Mouse (Mus musculus): ENCODE data around the gene Apol7e. TPM values are rescaled to one million over a fixed set of nuclear protein-coding genes. Genes with fewer than 3 reads are reported as not detected.

The Apol7e gene
- polyA plus RNA-seq, 1 experiment = not detected

DNA sequence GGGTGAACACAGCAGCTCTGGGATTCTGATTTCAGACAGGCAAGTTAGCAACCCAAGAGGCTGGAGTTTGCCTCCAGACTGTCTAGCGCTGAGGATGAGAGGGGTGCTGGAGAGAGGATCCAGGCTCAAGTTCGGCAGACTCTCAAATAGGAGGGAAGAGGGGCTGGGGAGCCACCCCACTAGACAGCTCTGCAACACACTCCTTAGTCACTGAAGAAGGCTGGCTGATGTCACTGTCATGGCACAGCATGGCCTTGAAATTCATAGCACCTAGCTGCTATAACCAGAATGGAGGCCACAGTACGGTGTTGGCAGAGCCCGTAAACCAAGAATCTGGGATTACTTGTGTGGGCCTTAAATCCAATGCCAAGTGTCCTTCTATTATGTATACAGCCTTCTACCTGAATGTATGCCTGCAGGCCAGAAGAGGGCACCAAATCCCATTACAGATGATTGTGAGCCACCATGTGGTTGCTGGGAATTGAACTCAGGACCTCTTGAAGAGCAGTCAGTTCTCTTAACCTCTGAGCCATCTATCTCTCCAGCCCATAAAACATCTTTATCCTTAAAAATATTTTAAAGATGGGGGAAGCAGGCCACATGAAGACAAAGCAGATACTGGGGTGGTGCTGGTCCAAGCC lies 59.0 kb downstream of the Apol7e start:
- TF ChIP-seq CEBPB (IDR thresholded peaks at IDR 0.05; ENCODE audit: low read depth) = no peak
- TF ChIP-seq MAX (IDR thresholded peaks at IDR 0.05) = no peak
- no peak for TF ChIP-seq MYOD1 (IDR thresholded peaks at IDR 0.05; ENCODE audit: control insufficient read depth, insufficient read length, low read depth)
- H3ac ChIP-seq (ENCODE audit: control insufficient read depth, insufficient read length, low read depth) = no peak overlapping the region
- no peak overlapping the region for H3K4me3 ChIP-seq (ENCODE audit: insufficient read depth, poor library complexity, severe bottlenecking)
- H3K79me2 ChIP-seq (ENCODE audit: control insufficient read depth, insufficient read depth) = no peaks in the 10 kb centered on the region
- no peaks in the 10 kb centered on the region for H3K79me3 ChIP-seq (ENCODE audit: low read depth)
- no peaks in the 10 kb centered on the region for H3K27me3 ChIP-seq (ENCODE audit: control insufficient read depth, insufficient read depth, insufficient read length)
- H3K36me3 ChIP-seq (ENCODE audit: control insufficient read depth, insufficient read depth) = peaks cover 37% of the 10 kb centered on the region

DNA sequence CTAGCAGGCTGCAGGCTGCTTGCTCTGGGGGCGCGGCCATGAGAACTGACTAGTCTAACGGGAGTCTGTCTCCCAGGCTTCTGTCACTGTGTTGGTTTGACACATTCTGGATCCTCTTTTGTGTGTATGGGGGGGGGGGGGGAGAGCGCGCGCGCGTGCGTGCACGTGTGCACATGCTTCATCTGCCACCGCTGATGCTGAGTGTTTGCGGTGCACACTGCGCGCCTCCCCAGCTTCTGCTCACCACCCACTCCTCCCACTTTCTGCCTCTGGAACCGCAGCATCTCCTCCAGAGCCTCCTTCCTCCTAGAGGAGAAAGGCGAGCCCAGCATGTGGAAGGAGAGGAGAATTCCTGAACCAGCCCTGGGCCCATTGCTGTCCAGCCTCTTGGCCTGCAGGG lies 61.4 kb downstream of the Apol7e start:
- Histone ChIP-seq H3ac (ENCODE audit: control insufficient read depth, insufficient read length, low read depth) (no peak overlapping the region), H3K4me3 (ENCODE audit: insufficient read depth, poor library complexity, severe bottlenecking) (no peak overlapping the region), H3K36me3 (ENCODE audit: control insufficient read depth, insufficient read depth) (peaks cover 61% of the 10 kb centered on the region), H3K27me3 (ENCODE audit: control insufficient read depth, insufficient read depth, insufficient read length) (no peaks in the 10 kb centered on the region), H3K79me3 (ENCODE audit: low read depth) (no peaks in the 10 kb centered on the region), H3K79me2 (ENCODE audit: control insufficient read depth, insufficient read depth) (peaks cover under 1% of the 10 kb centered on the region)
- TF ChIP-seq CTCF (IDR thresholded peaks at IDR 0.05; ENCODE audit: control insufficient read depth, insufficient read depth, insufficient read length) (no peak), MAX (IDR thresholded peaks at IDR 0.05) (no peak), USF1 (IDR thresholded peaks at IDR 0.05; ENCODE audit: low read depth) (no peak)

DNA sequence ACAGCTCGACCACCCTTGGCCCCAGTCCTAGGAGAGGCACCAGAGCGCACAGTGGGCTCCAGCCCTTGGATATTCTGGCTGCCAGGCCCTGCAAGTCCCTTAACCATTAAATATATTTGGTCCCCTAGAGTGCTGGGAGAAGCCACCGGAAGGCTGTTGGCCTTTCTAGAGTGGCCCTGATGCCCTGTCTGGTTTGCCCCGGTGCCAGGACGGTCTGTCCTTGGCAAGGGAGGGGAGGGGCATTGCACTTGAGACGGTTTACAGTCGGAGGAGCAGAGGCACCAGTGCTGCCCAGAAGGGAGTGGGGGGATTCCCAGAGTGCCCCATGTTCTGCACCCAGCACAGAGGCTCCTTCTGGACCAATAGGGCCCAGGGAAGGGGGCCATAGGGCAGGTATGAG lies 62.4 kb downstream of the Apol7e start:
- Histone ChIP-seq H3K27me3 (ENCODE audit: control insufficient read depth, insufficient read depth, insufficient read length) (no peaks in the 10 kb centered on the region), H3K36me3 (ENCODE audit: control insufficient read depth, insufficient read depth) (peaks cover 71% of the 10 kb centered on the region), H3K4me3 (ENCODE audit: insufficient read depth, poor library complexity, severe bottlenecking) (no peak overlapping the region), H3ac (ENCODE audit: control insufficient read depth, insufficient read length, low read depth) (no peak overlapping the region), H3K79me3 (ENCODE audit: low read depth) (no peaks in the 10 kb centered on the region), H3K79me2 (ENCODE audit: control insufficient read depth, insufficient read depth) (peaks cover 11% of the 10 kb centered on the region)
- TF ChIP-seq MAX (IDR thresholded peaks at IDR 0.05) = no peak
- TF ChIP-seq MYOD1 (IDR thresholded peaks at IDR 0.05; ENCODE audit: control insufficient read depth, insufficient read length, low read depth) = no peak
- TF ChIP-seq CTCF (IDR thresholded peaks at IDR 0.05; ENCODE audit: control insufficient read depth, insufficient read depth, insufficient read length) = no peak
- no peak for TF ChIP-seq FOSL1 (IDR thresholded peaks at IDR 0.05; ENCODE audit: insufficient read depth, low read length, poor library complexity, severe bottlenecking)

DNA sequence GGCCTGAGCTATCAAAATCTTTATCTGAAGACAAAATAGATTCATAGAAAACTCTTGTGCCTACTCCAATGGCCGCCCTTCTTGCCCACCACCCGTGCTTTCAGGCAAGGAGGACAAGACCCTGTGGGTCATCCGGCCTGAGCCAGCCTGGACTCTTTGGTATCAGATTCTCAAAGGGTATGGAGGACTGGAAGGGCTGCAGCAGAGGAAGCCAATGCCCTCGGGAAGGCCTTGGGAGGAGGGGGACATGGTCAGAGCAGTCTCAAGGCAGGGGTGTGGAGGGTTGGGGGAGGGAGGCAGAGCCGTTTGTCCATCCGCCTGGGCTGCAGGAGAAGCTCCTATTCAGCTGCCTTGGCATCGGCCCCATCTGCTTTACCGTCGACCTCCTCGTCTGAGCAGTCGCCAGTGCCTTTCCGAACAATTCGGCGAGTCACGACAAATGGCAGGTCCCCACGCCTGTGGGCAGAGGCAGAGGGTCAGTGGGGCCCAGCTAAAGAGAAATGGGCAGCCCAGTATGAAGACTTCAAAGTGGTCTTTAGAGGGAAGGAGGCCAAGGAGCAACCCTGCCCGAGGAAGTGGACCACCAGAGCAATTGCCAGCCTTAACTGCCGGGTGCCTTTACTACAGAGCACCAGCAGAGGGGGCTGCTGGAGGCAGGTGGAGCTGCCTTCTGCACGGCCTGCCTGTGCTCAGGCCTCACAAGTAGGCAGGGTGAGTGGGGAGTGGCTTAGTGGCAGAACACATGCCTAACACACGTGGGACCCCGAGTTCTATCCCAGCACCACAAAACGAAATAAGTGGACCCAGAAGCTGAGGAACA lies 63.1 kb downstream of the Apol7e start:
- Histone ChIP-seq H3K36me3 (ENCODE audit: control insufficient read depth, insufficient read depth) (peaks cover 78% of the 10 kb centered on the region), H3K4me3 (ENCODE audit: insufficient read depth, poor library complexity, severe bottlenecking) (no peak overlapping the region)

DNA sequence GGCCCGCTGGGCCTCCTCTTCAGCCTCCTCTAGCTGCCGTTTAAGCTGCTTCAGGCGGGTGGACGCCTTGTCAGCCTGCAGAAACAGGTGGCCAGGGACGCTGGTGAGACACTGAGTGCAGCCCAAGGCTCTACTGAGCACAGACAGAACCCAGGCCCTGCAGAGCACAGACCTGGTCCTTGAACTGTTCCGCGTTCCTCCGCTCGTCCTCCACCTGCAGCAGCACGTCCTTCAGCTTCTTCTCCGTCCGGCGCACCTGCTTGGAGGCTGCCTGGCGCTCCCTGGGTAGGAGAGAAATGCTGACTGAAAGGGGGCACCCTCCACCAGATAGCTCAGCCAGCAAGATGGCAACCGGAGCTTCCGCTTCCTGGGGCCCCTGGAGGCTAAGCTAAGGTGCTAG lies 64.4 kb downstream of the Apol7e start:
- no peak for TF ChIP-seq CEBPB (IDR thresholded peaks at IDR 0.05; ENCODE audit: low read depth)
- no peak for TF ChIP-seq CTCF (IDR thresholded peaks at IDR 0.05; ENCODE audit: control insufficient read depth, insufficient read depth, insufficient read length)
- no peak for TF ChIP-seq MYOD1 (IDR thresholded peaks at IDR 0.05; ENCODE audit: control insufficient read depth, insufficient read length, low read depth)
- TF ChIP-seq MYOG (IDR thresholded peaks at IDR 0.05; ENCODE audit: control insufficient read depth, extremely low read depth, insufficient read length) = no peak
- TF ChIP-seq FOSL1 (IDR thresholded peaks at IDR 0.05; ENCODE audit: insufficient read depth, low read length, poor library complexity, severe bottlenecking) = no peak
- no peak for TF ChIP-seq USF1 (IDR thresholded peaks at IDR 0.05; ENCODE audit: low read depth)
- no peak for TF ChIP-seq MAX (IDR thresholded peaks at IDR 0.05)
- peaks cover 2% of the 10 kb centered on the region for H3K79me3 ChIP-seq (ENCODE audit: low read depth)
- H3K4me3 ChIP-seq (ENCODE audit: insufficient read depth, poor library complexity, severe bottlenecking) = no peak overlapping the region
- no peak overlapping the region for H3ac ChIP-seq (ENCODE audit: control insufficient read depth, insufficient read length, low read depth)
- no peaks in the 10 kb centered on the region for H3K27me3 ChIP-seq (ENCODE audit: control insufficient read depth, insufficient read depth, insufficient read length)
- H3K79me2 ChIP-seq (ENCODE audit: control insufficient read depth, insufficient read depth) = peaks cover 28% of the 10 kb centered on the region
- H3K36me3 ChIP-seq (ENCODE audit: control insufficient read depth, insufficient read depth) = peaks cover 91% of the 10 kb centered on the region

More for the DNA sequence above, 63.1 kb downstream of the Apol7e start:
- Histone ChIP-seq H3K79me2 (ENCODE audit: control insufficient read depth, insufficient read depth) (peaks cover 18% of the 10 kb centered on the region), H3ac (ENCODE audit: control insufficient read depth, insufficient read length, low read depth) (no peak overlapping the region), H3K27me3 (ENCODE audit: control insufficient read depth, insufficient read depth, insufficient read length) (no peaks in the 10 kb centered on the region), H3K79me3 (ENCODE audit: low read depth) (no peaks in the 10 kb centered on the region)
- TF ChIP-seq CTCF (IDR thresholded peaks at IDR 0.05; ENCODE audit: control insufficient read depth, insufficient read depth, insufficient read length) = peak; percentile 66
- TF ChIP-seq MAX (IDR thresholded peaks at IDR 0.05) = no peak

DNA sequence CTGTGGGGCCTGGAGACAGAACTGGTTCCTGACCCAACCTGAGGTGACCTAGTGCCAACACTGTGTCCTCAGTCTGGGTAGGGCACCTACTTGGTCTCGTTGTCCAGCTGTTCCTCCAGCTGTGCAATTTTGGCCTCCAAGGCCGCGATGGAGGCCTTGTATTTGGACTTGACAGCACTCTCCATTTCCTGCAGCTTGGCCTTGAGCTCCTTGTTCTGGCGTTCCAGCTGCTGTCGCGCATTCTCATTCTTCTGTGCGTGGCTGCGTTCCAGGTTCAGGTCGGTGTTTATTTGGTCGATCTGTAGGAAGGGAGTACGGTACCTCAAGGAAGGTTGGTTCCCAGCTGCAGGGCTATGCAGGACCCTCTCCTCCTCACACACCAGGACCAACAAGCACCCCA lies 65.0 kb downstream of the Apol7e start:
- no peak overlapping the region for H3K4me3 ChIP-seq (ENCODE audit: insufficient read depth, poor library complexity, severe bottlenecking)
- peaks cover 2% of the 10 kb centered on the region for H3K79me3 ChIP-seq (ENCODE audit: low read depth)
- TF ChIP-seq USF1 (IDR thresholded peaks at IDR 0.05; ENCODE audit: low read depth) = no peak
- TF ChIP-seq MYOD1 (IDR thresholded peaks at IDR 0.05; ENCODE audit: control insufficient read depth, insufficient read length, low read depth) = peak; percentile 2

More for the DNA sequence above, 65.0 kb downstream of the Apol7e start:
- Histone ChIP-seq H3K27me3 (ENCODE audit: control insufficient read depth, insufficient read depth, insufficient read length) (no peaks in the 10 kb centered on the region), H3K79me2 (ENCODE audit: control insufficient read depth, insufficient read depth) (peaks cover 31% of the 10 kb centered on the region), H3K36me3 (ENCODE audit: control insufficient read depth, insufficient read depth) (peaks cover 97% of the 10 kb centered on the region), H3ac (ENCODE audit: control insufficient read depth, insufficient read length, low read depth) (no peak overlapping the region)

Data from C2C12 (cell line).